Mouse (Mus musculus) hematopoietic multipotent progenitor cell, adult 10-12 weeks (in vitro differentiated cells): ENCODE measurements around the gene Gtf2a2. TPM values are rescaled to one million over a fixed set of nuclear protein-coding genes. Genes with fewer than 3 reads are reported as not detected.

ENCODE experiments used
- polyA plus RNA-seq: library from polyadenylated mRNA; stranded (reverse); fragments of >175 nt; gene quantifications from 2 replicates; pipeline ENCODE4 v1.2.3, GENCODE M21; 2012; ENCODE audit warnings: low replicate concordance

Gene Gtf2a2
- polyA plus RNA-seq = 44.6 and 60.3 TPM in 2 replicates

GRCm38 (mm10) chr9:70012408-70012901 is at the start of gene Gtf2a2:
Gtf2a2 (plus strand) TSS chr9:70012550.

GRCm38 (mm10) chr9:69989303-69990121 is 22.8 kb upstream of the Gtf2a2 start, which contains the start of gene Bnip2:
Bnip2 (plus strand) TSS chr9:69989466.

GRCm38 (mm10) chr9:70037988-70038387 is 25.6 kb downstream of the Gtf2a2 start, which contains the start of gene Gcnt3:
Gcnt3 (minus strand) TSS chr9:70038088.

Other genes starting within 250 kb of the Gtf2a2 start
- 33.8 and 59.7 TPM in 2 replicates for gene Bnip2, start 23.1 kb upstream of the Gtf2a2 start, polyA plus RNA-seq
- not detected in 2 replicates for gene Gcnt3, start 25.5 kb downstream of the Gtf2a2 start, polyA plus RNA-seq
- 0.03 and 0.17 TPM in 2 replicates for gene Fam81a, start 130.0 kb downstream of the Gtf2a2 start, polyA plus RNA-seq
- 45.6 and 49.5 TPM in 2 replicates for gene Myo1e, start 194.8 kb downstream of the Gtf2a2 start, polyA plus RNA-seq